Mouse (Mus musculus): ENCODE data around the gene Sptbn1.
A peak's percentile ranks its signal among the peaks of the same experiment; 100 is the strongest.

Sptbn1 gene

DNA sequence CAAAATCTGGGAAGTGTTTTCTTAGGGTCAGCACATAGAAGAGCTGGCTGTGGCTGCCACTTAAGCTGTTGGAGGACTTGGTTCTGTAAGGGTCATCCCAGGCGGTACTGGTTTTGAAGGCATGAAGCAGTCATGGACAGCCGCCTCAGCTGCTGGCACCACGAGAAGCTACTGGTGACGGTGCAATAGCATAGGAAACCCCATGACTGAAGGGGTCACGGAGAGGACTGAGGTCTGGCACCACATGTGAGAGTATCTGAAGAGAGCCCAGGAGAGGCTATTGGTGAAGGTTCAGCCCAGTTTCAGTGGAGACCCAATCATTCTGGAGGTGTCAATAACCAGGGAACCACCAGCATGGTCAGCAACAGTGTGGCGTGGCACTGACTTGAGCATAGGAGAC lies 135.4 kb downstream of the Sptbn1 start:
- no peak for DNase-seq (ENCODE audit: low read depth, low spot score)

DNA sequence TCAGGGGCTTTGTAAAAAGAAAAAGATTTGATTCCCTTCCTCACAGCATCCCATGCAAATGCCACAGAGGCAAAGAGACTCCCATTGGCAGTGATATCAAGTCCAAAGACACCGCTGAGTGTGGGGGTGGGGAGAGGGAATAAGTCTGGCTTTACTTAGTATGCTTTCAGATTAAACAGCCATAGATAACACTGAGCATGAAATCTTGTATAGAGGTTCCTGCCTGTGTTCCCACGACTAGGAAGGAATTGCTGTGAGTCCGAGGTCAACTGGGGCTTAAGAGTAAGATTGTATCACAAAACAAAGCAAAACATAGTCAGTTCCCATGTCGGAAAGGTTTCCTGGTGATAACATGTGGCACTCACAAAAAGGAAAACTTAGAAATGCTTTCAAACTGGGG lies 136.3 kb downstream of the Sptbn1 start:
- DNase-seq (ENCODE audit: low read depth, low spot score): no peak

DNA sequence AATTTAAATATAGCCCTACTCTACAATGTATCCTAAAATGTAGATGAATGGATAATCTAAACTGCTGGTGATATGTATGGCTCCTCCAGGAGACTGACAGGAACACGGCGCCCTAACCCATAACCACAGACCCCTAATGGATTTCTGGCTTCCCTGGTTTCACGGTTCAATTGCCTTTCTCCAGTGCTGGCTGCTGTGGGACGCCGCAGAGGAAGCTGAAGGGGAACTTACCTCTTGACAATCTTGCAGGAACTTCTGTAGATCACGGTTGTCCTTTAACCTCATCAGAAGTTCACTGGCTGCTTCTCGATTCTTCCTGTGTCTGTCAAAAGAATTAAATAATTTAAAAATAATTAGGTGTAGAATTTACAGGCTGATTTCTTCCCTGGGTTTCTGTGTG lies 138.6 kb downstream of the Sptbn1 start:
- no peak for DNase-seq (ENCODE audit: low read depth, low spot score)

DNA sequence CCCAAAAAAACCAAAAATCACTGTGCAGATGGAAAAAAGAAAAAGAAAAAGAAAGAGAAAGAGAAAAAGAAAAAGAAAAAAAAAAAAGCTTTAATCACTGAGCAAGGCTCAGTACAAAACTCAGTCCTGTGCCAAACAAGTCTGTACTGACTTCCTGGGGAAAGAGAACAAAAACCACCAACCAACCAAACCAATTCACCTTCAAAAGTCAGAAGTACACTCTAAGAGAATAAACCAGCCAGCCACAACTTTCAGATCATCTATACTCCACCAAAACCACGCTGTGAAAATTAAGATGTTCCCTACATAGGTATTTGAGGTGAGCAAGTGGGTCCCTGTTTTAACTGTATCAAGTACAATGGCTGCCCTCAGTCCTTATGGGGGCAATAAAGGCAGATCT lies 141.1 kb downstream of the Sptbn1 start:
- DNase-seq (ENCODE audit: low read depth, low spot score): no peak

DNA sequence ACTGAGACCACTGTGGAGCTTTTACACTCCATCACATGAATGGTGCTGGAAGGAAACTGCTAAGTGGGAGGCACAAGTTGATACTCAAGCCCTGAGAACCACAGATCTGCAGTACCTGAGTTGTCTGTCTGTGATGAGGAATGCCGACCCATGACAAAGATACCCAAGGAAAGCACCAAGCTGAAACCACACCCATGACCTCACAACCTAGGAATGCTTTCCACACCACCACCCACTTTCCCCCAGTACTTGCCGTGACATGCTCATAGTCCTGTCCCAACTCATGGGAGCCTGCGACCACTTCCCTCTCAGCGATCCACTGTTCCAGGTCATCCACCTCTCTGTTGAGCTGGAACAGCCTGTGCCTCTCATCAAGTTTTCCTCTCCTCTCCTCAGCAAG lies 149.9 kb downstream of the Sptbn1 start:
- DNase-seq (ENCODE audit: low read depth, low spot score): no peak

DNA sequence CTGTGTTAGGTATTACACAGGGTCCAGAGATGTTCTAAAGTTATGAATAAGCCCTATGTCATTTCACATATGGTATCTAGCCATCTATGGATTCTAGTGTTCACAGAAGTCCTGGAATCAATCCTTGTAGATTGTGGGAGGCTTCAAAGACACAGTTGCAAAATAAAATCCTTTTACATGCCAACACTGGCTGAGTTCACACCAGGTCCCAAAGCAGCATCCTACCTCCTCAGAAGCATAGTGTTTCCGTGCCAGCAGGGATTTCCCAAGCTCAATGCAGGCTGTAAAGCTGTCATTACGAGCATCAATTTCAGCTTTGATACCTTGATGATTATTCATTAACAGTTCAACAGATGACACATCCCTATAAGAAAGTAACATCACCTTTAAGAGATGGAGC lies 154.3 kb downstream of the Sptbn1 start:
- DNase-seq (ENCODE audit: low read depth, low spot score): no peak

DNA sequence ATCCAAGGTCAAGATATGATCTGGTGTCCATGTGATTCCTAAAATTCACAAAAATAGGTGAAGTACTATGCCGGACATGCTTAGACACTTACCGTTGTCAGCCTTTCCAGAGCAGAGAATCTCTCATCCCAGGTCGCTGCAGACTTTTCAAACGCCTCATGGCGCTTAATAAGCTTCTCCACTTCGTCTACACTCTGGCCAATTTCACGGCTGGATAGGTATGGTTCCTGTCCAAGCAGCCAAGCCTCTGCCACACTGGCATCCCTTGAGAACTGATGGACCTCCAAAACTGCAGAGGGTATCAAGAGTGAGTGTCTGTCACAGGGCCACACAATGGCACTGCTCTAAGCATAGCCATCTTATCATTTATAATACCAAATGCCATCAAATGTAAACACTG lies 157.3 kb downstream of the Sptbn1 start:
- no peak for DNase-seq (ENCODE audit: low read depth, low spot score)

DNA sequence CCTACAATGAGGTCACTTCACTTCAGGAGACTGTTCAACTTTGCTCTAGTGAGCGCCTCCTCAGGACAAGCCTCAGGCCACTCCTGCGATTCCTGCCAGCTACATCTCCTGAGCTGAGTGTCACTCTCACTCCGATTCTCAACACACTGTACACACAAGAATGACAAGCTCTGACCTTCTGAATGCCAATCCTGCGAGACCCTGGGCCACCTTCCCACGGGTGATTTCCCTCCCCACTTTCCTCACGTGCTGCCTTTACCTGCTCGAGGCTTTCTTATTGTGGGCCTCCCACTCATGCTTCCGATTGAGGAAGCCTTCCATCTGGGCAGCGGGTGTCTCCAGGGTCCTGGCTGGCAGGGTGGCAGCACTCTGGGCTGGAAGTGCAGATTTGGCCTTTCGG lies 163.8 kb downstream of the Sptbn1 start:
- DNase-seq (ENCODE audit: low read depth, low spot score): no peak

DNA sequence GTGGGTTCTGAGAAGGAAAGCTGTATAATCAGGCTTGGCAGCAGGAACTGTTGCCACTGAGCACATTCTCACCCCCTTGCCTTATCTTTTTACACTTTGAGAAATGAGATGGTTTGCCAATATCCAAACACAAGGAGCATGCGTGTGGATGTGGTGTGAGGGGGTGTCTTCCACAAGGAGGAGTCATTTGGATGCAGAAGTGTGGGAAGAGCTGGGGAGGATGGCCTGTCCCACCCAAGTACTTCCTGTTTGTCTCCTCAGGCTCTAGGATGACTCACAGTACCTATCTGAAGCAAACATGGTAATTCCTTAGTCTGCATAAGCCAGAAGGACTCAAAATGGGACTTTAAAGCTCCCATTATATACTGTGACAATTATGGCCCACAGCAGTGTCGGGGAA lies 165.4 kb downstream of the Sptbn1 start:
- DNase-seq (ENCODE audit: low read depth, low spot score): no peak

DNA sequence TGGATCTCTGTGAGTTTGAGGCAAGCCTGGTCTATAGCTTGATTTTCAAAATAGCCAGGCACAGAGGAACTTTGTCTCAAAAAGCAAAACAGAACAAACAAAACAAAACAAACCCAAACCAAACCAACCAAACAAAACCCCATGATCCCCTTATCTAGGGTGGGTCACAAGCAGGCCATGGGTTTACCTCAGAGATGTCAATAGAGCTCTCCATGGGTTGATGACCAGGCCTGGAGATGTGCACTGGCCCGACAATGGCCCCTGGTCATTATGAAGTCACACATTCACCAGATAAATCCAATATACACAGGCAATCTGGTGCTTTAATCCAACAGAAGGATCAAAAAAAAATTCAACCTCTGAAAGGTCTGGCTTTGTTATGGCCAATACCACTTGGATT lies 166.2 kb downstream of the Sptbn1 start:
- no peak for DNase-seq (ENCODE audit: low read depth, low spot score)

DNA sequence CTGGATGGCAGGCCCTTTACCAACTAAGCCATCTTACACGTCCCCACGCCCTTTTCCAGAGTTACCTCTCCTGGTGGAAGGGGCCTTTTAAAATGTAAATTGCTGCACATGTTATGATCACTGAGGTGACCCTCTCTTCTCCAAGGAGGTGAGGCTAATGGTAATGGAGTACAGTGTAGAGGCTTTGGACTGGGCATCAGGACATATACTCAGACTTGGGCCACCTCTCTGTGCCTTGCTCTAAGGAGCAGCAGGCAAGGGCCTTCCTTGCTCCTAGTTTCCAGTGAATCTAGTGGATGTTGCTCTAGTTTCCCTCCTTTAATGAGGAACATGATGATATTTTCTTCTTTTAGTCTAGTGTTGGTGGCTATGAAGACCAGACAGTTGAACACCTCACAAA lies 166.8 kb downstream of the Sptbn1 start:
- no peak for DNase-seq (ENCODE audit: low read depth, low spot score)

DNA sequence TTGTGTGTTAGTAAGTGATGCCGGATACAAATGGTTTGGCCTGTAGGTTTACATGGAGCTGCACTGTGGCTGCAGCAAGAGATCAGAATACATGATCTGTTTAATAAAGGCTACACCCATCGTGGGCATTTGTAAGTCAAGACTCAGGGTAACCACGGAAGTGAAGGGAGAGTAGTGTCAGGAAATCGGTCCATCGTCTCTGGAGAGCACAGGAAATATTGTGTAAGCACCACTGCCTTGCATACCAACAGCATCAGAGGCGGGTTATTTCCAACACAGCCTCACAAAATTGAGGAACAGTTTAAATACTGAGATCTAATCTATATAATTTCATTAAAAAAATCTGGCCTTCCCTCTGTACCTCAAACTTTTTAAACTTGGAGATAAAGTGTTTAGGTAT lies 168.1 kb downstream of the Sptbn1 start:
- no peak for DNase-seq (ENCODE audit: low read depth, low spot score)

DNA sequence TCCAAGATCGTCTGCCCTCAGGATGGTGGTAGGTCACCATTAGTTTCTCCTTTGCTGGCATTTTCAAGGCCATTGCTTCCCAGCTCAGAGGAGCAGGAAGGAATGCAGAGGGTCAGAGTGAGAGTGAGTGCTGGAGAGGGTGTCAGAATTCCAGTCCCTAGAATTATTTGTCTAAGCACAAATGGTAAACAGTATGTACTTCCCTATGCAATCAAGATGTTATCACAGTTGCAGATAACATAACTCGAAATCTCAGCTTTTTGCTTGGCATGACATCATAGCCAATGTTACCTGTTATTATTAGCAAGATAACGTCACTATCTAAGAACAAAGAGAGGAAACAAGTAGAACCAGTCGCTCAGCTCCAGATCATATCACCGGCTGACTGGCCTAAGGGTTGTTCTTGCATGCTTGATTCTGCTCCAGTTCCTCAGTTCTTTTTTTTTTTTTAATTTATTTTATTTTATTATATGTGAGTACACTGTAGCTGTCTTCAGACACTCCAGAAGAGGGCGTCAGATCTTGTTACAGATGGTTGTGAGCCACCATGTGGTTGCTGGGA lies 172.7 kb downstream of the Sptbn1 start:
- DNase-seq (ENCODE audit: low read depth, low spot score): no peak

DNA sequence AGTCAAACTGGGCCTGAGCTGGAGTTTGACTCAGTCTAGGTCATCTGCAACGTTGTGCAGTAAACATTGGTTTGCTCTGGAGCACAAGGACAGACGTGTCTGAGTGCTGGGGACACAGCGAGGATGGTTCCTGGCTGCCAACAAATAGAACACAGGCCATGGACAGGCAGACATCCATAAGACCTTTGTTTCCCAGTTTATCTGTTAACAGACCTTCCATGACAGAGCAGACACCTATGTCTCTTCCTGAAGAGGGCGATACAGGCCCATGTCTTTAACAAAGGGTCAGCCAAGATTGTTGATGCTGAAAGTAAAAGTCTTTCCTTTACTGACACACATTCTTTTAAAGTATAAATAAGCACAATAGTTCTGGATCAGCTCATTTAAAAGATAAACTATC lies 176.1 kb downstream of the Sptbn1 start:
- DNase-seq (ENCODE audit: low read depth, low spot score): no peak

DNA sequence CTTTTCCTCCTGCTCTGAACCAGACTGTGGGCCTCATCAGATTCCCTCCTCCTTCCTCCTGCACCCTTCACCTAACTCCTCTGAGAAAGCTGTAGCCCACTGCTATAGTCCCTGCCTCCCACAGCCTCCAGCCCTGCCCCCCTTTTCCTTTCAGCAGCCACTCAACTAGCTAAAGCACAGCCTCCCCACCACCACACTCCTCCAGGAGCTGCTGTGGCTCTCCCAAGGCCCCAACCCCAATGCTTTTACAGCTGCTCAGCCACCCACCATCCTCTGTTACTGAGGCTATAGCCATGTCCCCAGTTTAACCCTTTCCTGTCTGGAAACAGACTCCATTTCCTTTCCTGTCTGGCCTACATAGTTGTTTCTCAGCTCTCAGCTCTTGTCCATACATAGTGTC lies 182.9 kb downstream of the Sptbn1 start:
- DNase-seq (ENCODE audit: low read depth, low spot score): peak; percentile 7

DNA sequence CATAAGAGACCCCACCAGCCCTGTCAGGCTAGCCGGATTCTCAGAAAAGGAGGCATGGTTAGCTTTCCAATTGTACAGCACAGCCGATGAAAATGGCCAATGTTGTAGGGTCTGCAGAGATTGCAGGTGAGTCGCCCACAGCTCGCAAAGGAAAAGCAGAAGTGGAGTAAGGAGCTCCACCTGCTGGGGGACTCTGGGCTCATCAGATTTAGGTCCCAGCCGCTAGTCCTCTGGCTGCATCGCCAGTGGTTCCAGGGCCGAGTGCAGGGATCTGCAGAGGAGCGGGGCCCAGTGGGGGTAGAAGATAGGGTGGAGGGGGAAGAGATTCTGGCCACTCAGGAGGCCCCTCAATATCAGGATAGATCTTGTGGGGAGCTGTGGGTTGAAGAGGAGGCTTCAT lies 210.7 kb downstream of the Sptbn1 start:
- peak; percentile 13 for DNase-seq (ENCODE audit: low read depth, low spot score)
